Mouse (Mus musculus) heart, postnatal 4 days (tissue): ENCODE measurements around the gene Armh3. TPM values are rescaled to one million over a fixed set of nuclear protein-coding genes. Genes with fewer than 3 reads are reported as not detected.

ENCODE experiments used
- DNase-seq: peaks from one replicate; pipeline ENCODE4 v3.0.0; 2021
- total RNA-seq, 2 experiments: library from RNA; stranded (reverse); gene quantifications; 2 replicates each; pipeline ENCODE4 v1.2.3; 2021

The Armh3 gene
- total RNA-seq, result 10 to 100 TPM; 14.8 to 16.9 TPM

DNA sequence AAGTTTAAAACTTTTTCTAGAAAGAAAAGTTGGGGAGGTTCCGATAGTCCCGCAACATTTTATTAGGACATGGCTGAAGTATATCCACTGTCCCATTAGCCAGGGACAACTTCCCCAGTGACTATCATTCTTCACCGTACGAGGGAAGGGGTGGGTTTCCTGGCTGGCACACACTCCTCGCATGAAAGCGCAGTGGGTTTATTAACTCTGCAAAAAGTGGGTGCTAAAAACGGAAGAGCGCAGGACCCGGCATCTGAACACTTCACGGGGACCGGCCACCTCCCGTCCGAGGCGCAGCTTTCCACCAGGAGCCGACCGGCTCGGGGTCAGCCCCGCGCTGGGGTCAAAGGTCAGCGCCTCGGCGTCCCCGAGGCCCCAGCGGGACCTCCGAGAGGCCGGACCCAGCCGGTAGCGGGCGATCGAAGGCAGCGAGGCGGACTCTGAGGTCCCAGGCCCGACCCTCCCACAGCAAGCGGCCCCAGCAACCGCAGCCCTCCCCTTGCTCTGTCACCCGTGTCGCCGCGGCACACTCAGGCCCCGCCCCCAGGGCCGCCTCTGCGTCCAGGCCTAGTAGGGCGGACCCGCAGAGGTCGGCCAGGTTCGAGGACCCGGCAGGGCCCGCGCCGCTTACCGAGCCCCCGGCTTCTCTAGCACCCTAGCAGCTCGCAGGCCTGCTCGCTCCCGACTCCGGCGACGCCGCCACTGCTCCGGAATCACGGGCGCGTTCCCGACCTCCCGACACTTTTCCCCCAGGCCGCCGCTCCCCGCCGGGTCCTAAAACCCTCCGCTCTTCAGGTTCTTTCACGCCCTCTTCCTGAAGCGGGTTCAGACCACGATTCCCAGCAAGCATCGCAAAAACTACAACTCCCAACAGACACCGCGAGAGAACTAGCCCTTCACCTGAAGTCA, at the start of gene Armh3:
TSS of gene Armh3 (minus strand) at position 704 of the 909 bp plus-strand sequence.
- DNase-seq, result peak; percentile 90

GRCm38 (mm10) chr19:46047426-46047825, 49.1 kb upstream of the Armh3 start:
- no peak for DNase-seq

DNA sequence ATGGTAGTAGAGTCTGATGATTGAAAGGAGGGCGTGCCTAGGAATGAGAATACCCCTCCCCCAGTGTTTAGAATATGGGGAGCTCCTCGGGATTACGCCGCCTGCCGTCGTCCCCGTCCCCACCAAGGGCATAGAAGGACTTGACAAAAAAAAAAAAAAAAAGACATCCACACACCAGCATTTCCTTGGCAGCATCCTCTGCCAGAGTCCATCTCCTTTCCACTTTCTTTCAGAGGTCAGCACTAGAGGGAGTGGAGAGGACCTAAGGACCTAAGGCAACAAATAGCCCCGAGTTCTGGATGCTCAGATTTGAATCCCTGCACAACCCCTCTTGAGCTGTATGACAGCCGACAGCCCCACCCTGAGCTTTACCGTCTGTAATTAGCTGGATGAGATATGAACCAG, 48.3 kb upstream of the Armh3 start:
- no peak for DNase-seq

DNA sequence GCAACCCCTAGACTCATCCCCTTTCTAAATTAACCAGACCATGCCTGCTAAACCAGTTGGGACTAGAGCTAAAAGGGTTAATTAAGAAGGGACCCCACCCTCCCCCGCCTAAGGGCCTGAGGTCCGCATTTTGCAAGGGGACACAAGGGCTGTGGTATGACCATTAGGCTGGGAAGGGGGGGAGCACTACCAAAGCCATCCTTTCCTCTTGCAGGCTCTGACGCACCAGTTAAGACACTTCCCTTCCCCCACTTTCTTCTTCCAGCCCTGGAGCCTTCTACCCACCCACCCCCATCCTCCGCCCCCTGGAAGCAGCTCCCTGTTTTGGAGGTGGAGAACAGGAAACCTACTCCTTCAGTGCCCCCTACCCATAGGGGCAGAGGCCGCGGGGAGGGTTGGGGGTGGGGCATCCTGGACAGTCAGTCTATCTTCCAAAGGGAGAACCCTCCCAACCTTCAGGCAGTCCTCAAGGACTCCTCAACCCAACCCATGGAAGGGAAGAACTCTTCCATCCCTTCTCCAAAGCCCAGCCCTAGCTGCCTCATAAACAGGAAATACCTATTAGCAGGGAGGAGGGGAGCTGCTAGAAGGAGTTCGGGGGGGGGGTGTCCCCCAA, 47.5 kb upstream of the Armh3 start:
- peak; percentile 56 for DNase-seq

- peak; percentile 88 for DNase-seq
These were observed 46.9 kb upstream of the Armh3 start, which contains the start of gene Ldb1 for GRCm38 (mm10) chr19:46044993-46045695. TSS of gene Ldb1 (minus strand) at chr19:46045214.

GRCm38 (mm10) chr19:46044271-46044992, 46.1 kb upstream of the Armh3 start, which contains the start of gene Pprc1:
TSS of gene Pprc1 (plus strand) at chr19:46044886.
- DNase-seq, result peak; percentile 67

DNA sequence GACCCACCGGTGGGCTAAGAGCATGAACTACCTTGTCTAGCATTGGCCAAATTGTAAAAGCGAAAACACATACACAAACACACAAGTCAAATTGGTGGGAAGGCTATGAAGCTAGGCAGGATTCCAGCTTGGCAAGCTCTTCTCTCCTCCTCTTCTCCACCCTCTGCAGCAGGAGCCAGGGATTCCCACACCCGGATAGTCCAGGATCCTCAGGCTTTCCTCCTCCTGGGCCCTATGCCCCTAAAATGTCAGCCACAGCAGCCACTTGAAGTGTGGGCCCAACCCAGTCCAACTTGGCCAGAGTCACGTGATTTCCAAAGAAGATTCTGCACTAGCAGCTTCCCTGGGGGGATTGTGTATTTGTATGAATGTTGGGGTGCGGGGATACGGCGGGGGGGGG, 45.1 kb upstream of the Armh3 start:
- DNase-seq, result peak; percentile 45

DNA sequence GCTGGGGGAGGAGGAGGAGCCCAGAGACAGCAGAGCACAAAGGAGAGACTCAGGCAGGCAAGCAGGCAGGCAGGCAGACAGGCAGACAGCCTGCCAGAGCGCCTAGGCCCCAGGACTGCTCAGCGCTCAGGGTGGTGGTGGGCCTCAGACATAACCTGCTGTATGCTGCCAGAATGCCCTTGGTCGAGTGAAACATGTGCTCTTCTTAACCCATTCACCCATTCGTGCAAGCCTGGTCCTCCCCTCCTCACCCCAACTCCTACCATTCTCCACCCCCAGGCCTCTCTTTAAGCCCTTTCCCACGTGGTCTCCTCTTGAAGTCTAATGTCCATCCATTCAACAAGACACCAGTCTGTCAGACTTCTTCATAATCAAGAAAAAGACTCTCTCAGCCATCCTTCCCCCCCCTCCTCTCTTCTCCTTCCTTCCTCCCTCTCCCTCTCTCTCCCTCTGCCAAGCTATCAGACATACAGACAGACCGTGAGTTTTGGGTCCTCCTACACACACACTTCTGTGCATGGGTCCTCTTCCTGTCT, 44.3 kb upstream of the Armh3 start:
- DNase-seq, result peak; percentile 25

DNA sequence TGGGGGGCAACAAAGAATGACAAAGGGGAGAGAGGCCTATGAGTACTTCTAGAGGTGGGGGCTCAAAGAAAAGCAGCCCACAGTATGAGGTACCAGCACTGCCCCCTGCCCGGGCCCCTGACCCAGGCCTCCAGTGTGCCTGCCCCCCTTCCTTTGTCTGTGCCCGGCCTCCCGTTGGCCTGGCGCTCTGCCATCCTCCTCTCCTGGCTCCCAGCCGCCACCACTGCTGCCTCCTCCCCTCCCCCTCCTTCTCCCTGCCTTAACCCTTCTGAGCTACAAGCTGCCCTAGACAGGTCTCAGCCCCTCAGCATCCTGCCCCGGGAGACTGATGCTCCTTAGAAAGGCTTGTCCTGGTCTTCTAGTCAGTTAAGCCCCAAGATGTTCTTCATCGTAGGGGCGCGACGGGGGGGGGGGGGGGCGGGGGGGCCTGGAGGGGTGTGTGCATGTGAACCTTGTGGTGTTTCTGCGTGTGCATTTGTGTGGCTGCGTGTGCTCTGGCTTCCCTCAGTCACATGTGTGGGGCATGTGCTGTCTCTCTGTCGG, 43.7 kb upstream of the Armh3 start:
- peak; percentile 96 for DNase-seq

GRCm38 (mm10) chr19:46041299-46041932, 43.1 kb upstream of the Armh3 start:
- DNase-seq, result no peak

DNA sequence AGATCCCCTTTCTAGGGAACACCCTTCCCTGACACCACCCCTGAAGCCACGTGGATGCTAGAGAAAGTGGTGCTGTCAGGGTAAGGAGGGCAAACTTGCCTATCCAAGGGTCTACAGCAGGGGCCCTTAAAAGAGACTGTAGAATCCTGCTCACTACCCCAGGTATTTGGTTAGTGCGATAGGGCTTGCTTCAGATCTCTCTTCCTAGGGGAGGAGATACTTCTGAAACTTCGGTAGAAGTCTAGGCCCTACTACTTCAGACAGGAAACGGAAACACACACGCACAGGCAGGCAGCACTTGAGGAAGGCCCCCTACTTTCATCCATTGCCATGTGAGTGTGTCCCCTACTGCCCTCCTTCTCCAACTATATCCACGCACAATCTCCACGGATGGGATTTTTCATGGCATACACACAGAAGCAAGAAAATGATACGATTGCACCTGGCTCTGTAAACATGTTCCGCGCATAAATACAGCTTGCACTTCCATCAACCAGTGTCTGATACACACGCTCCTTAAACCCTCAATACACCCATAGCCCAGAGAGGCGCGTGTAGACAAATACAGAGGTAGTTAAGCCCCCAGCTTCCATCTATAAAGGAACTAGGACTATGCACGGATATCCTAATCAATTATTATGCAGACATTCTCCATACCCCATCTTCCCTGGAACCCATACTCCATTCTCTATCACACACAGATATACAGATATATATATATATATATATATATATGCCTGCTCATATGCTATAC, 42.0 kb upstream of the Armh3 start:
- DNase-seq, result no peak

DNA sequence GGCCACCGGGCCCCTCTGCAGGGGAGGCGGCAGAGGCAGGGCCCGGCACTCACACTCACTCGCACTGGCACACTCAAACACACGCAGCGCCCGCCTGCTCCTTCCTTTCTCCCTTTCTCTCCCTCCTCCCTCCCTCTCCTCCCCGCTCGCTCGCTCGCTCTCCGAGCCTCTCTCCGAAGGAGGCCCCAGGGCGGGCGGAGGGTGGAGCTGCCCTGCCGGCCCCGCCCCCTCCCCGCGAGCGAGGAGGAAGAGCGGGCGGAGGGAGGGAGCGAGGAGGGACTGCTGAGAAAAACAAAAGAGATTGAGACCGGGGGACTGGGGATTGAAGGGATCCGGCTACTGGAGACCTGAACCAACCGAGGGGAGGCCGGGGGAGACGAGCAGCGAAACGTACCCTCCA, 41.2 kb upstream of the Armh3 start:
- peak; percentile 90 for DNase-seq

- peak; percentile 31 for DNase-seq
These were observed 40.6 kb upstream of the Armh3 start for GRCm38 (mm10) chr19:46038851-46039260.

- DNase-seq, result no peak
These were observed 39.9 kb upstream of the Armh3 start for GRCm38 (mm10) chr19:46037925-46038850.

- no peak for DNase-seq
These were observed 39.1 kb upstream of the Armh3 start for GRCm38 (mm10) chr19:46037243-46037924.

DNA sequence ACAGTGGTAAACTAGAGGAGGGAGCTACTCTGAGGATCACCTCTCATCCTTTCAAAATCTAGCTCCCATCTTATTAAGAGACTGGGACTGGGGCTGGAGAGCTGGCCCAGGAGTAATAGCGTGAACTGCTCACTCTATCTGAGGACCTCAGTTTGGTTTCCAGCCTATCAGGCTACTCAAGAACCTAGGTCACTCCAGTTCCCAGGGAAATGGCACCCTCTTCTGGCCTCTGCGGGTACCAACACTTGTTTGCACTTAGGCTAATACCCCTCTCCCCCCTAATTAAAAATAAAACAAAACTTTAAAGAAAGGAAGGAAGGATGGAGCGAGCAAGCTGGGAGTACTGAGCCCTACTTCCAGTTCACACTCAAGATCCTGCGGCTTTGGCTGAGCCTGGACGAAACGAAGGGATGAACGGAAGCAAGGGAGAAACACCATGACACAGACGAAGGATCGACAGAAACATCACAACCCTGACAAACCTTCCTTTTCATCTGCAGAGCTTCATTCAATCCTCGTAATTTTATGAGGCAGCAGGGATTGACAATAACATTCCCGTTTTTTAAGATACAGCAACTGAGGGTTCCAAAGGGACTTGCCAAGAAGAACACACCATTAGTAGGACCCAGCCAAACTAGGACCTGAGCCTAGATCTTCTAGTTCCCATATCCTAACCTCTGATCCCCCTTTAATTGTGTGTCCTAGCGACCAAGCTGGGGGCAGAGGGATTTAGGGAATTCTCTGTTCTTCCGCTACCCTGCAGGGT, 38.4 kb upstream of the Armh3 start:
- DNase-seq, result peak; percentile 43

GRCm38 (mm10) chr19:46035971-46036370, 37.7 kb upstream of the Armh3 start:
- DNase-seq, result no peak

GRCm38 (mm10) chr19:46033911-46034310, 35.6 kb upstream of the Armh3 start:
- DNase-seq, result no peak
